Mouse (Mus musculus) retina, postnatal 7 days (tissue): ENCODE results near the gene Dcp1b.

Experiments
- DNase-seq: peaks from one replicate; pipeline ENCODE4 v3.0.0-alpha.2; 2012; ENCODE audit warnings: low read depth, low spot score

The Dcp1b gene

GRCm38 (mm10) chr6:119175078-119175853 is at the start of gene Dcp1b:
Dcp1b (plus strand) TSS chr6:119175253.
- peak; percentile 85 for DNase-seq

GRCm38 (mm10) chr6:119126991-119127390 is 48.1 kb upstream of the Dcp1b start:
- no peak for DNase-seq

GRCm38 (mm10) chr6:119128076-119128475 is 47.0 kb upstream of the Dcp1b start:
- DNase-seq: no peak

- DNase-seq: no peak
Measured at GRCm38 (mm10) chr6:119128521-119128920, 46.5 kb upstream of the Dcp1b start.

- no peak for DNase-seq
Measured at GRCm38 (mm10) chr6:119129664-119130063, 45.4 kb upstream of the Dcp1b start.

GRCm38 (mm10) chr6:119132111-119132735 is 42.8 kb upstream of the Dcp1b start:
- DNase-seq: no peak

GRCm38 (mm10) chr6:119132863-119133262 is 42.2 kb upstream of the Dcp1b start:
- no peak for DNase-seq

GRCm38 (mm10) chr6:119137768-119138167 is 37.3 kb upstream of the Dcp1b start:
- DNase-seq: no peak

- DNase-seq: no peak
Measured at GRCm38 (mm10) chr6:119139561-119139960, 35.5 kb upstream of the Dcp1b start.

- no peak for DNase-seq
Measured at GRCm38 (mm10) chr6:119145109-119145508, 29.9 kb upstream of the Dcp1b start.

GRCm38 (mm10) chr6:119165677-119166076 is 9.4 kb upstream of the Dcp1b start:
- no peak for DNase-seq

GRCm38 (mm10) chr6:119174307-119175074 is 562 bp upstream of the Dcp1b start:
- DNase-seq: no peak

- DNase-seq: no peak
Measured at GRCm38 (mm10) chr6:119176103-119176502, 1.1 kb downstream of the Dcp1b start.

GRCm38 (mm10) chr6:119177101-119177500 is 2.0 kb downstream of the Dcp1b start:
- DNase-seq: no peak

GRCm38 (mm10) chr6:119180188-119180587 is 5.1 kb downstream of the Dcp1b start:
- no peak for DNase-seq

GRCm38 (mm10) chr6:119182211-119182610 is 7.2 kb downstream of the Dcp1b start:
- DNase-seq: no peak

- DNase-seq: no peak
Measured at GRCm38 (mm10) chr6:119183781-119184180, 8.7 kb downstream of the Dcp1b start.

- peak; percentile 14 for DNase-seq
Measured at GRCm38 (mm10) chr6:119186658-119187057, 11.6 kb downstream of the Dcp1b start.

GRCm38 (mm10) chr6:119187631-119188030 is 12.6 kb downstream of the Dcp1b start:
- no peak for DNase-seq

- DNase-seq: no peak
Measured at GRCm38 (mm10) chr6:119191478-119191877, 16.4 kb downstream of the Dcp1b start.

GRCm38 (mm10) chr6:119193571-119194154 is 18.6 kb downstream of the Dcp1b start:
- no peak for DNase-seq

GRCm38 (mm10) chr6:119194161-119194560 is 19.1 kb downstream of the Dcp1b start:
- DNase-seq: no peak
